Mouse (Mus musculus) ES-Bruce4 (cell line): ENCODE results near the gene Tex44. TPM values are rescaled to one million over a fixed set of nuclear protein-coding genes. Genes with fewer than 3 reads are reported as not detected.
A peak's percentile ranks its signal among the peaks of the same experiment; 100 is the strongest.

Source experiments
- H3K27ac ChIP-seq: 2 replicates; pipeline ENCODE4 v1.5.1; 2012; ENCODE audit warnings: low read length, inconsistent platforms; ENCODE audit not compliant: insufficient read depth
- H3K27me3 ChIP-seq: 2 replicates; pipeline ENCODE4 v1.6.1; 2012; ENCODE audit warnings: mild to moderate bottlenecking, low read length, inconsistent platforms; ENCODE audit not compliant: control insufficient read depth, poor library complexity, insufficient read depth, severe bottlenecking
- H3K36me3 ChIP-seq: 2 replicates; pipeline ENCODE4 v1.6.1; 2012; ENCODE audit warnings: inconsistent platforms, mild to moderate bottlenecking, low read length, moderate library complexity; ENCODE audit not compliant: control insufficient read depth, poor library complexity, insufficient read depth, severe bottlenecking
- H3K4me1 ChIP-seq: one replicate; pipeline ENCODE4 v1.8.1; 2011; ENCODE audit warnings: low read length; ENCODE audit not compliant: control insufficient read depth, insufficient read depth
- H3K4me3 ChIP-seq: 2 replicates; pipeline ENCODE4 v1.5.1; 2011; ENCODE audit warnings: low read depth, mild to moderate bottlenecking, low read length
- H3K9ac ChIP-seq: 2 replicates; pipeline ENCODE4 v1.6.1; 2012; ENCODE audit warnings: low read depth, mild to moderate bottlenecking, inconsistent platforms; ENCODE audit not compliant: poor library complexity, severe bottlenecking
- H3K9me3 ChIP-seq: replicated peaks from 2 replicates; pipeline ENCODE4 v1.6.1; 2012; ENCODE audit warnings: mild to moderate bottlenecking, low read length, inconsistent platforms; ENCODE audit not compliant: control insufficient read depth, poor library complexity, insufficient read depth, severe bottlenecking
- CTCF ChIP-seq: IDR thresholded peaks from one replicate; pipeline ENCODE4 v1.8.1; 2011; ENCODE audit warnings: low read depth, low read length
- EP300 ChIP-seq: IDR thresholded peaks from 2 replicates; pipeline ENCODE4 v1.6.1; 2011; ENCODE audit warnings: low read depth, low read length; ENCODE audit not compliant: insufficient read depth
- POLR2A ChIP-seq: IDR thresholded peaks from one replicate; pipeline ENCODE4 v1.8.1; 2011; ENCODE audit warnings: low read length; ENCODE audit not compliant: insufficient read depth
- polyA plus RNA-seq: library from polyadenylated mRNA; stranded (reverse); fragments of >200 nt; gene quantifications from 2 replicates; pipeline ENCODE4 v1.2.4, GENCODE M21; 2011; ENCODE audit warnings: low read depth; ENCODE audit not compliant: missing spikeins, insufficient read depth, insufficient read length

Tex44 gene
- polyA plus RNA-seq, 1 experiment: not detected

- Histone ChIP-seq H3K27ac (no peak overlapping the region), H3K9me3 (no peaks in the 10 kb centered on the region), H3K4me3 (no peak overlapping the region), H3K4me1 (peaks cover 7% of the 10 kb centered on the region), H3K27me3 (no peaks in the 10 kb centered on the region), H3K9ac (peak overlapping the region; percentile 20; the same call in 1 of the 2 replicates), H3K36me3 (no peaks in the 10 kb centered on the region)
- TF ChIP-seq EP300: 0 out of 2 replicates have a peak, but pooled peaks have one; percentile 10
- TF ChIP-seq POLR2A: no peak
These were observed 1.1 kb upstream of the Tex44 start for GRCm38 (mm10) chr1:86424835-86425547.

DNA sequence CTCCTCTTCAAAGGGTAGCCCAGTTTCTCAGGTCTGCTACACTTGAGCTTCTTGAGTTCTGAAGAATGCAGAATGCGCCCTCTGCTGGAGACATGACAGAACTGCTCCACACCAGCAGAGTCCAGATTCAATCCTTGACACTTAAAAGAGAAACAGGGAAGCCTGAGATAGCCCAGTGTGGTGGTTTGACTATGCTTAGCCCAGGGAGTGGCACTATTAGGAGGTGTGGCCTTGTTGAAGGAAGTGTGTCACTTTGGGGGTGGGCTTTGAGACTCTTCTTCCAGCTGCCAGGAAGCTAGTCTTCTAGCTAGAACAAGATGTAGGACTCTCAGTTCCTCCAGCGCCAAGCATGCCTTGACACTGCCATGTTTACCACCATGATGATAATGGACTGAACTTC lies 3.9 kb downstream of the Tex44 start:
- no peak overlapping the region for H3K4me3 ChIP-seq
- H3K9me3 ChIP-seq: no peaks in the 10 kb centered on the region
- TF ChIP-seq EP300: no peak
- no peak for TF ChIP-seq POLR2A
- TF ChIP-seq CTCF: peak; percentile 66
- H3K36me3 ChIP-seq: no peaks in the 10 kb centered on the region
- H3K9ac ChIP-seq: no peak overlapping the region
- H3K27me3 ChIP-seq: no peaks in the 10 kb centered on the region
- peaks cover 2% of the 10 kb centered on the region for H3K4me1 ChIP-seq
- no peak overlapping the region for H3K27ac ChIP-seq

DNA sequence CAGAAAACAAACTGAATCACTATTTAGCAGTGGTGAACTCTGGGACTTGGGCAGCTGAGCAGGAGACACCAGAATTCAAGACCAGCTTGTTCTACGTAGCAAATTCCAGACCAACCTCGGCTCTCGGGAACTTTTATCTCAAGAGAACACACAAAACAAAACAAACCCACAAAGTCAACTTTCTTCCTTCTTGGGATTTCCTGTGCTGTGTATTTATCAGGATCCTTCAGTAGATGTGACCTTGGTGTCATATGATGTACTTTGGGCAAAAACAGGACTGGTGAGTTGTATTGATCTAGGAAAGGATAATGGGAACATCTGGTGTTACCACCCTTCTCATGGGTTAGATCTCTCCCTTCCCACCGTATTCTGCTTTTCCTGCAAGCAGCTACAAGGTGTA lies 6.6 kb downstream of the Tex44 start:
- Histone ChIP-seq H3K9ac (no peak overlapping the region), H3K36me3 (no peaks in the 10 kb centered on the region), H3K4me1 (peaks cover 9% of the 10 kb centered on the region), H3K9me3 (no peaks in the 10 kb centered on the region), H3K27me3 (no peaks in the 10 kb centered on the region), H3K4me3 (no peak overlapping the region), H3K27ac (no peak overlapping the region)
- no peak for TF ChIP-seq EP300
- TF ChIP-seq POLR2A: no peak

GRCm38 (mm10) chr1:86433359-86433758 lies 7.2 kb downstream of the Tex44 start:
- H3K27ac ChIP-seq: no peak overlapping the region
- H3K9ac ChIP-seq: no peak overlapping the region
- TF ChIP-seq EP300 (no peak), CTCF (no peak), POLR2A (no peak)
- no peaks in the 10 kb centered on the region for H3K9me3 ChIP-seq
- peaks cover 12% of the 10 kb centered on the region for H3K4me1 ChIP-seq
- no peaks in the 10 kb centered on the region for H3K27me3 ChIP-seq
- no peaks in the 10 kb centered on the region for H3K36me3 ChIP-seq
- H3K4me3 ChIP-seq: no peak overlapping the region

DNA sequence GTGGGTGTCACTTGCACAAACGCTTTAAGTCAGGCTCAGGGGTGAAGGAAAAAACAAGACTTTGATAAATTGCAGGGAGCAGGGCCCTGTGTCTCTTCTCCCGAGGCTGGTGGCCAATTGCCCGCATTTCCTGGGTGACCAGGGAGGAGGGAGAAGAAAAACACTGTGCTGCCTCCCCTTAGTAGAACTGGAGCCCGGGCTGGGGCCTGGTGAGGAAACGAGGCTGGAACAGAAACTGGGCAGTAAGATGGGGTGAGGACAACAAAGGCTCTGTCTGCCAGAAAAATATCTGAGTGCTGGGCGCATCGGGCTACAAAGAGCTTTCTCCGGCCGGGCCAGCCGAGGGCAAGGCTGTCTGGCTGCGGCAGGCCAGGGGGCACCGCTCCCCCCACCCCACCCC lies 7.9 kb downstream of the Tex44 start:
- no peaks in the 10 kb centered on the region for H3K27me3 ChIP-seq
- H3K4me1 ChIP-seq: peaks cover 12% of the 10 kb centered on the region
- no peaks in the 10 kb centered on the region for H3K36me3 ChIP-seq
- H3K9ac ChIP-seq: peak overlapping the region; percentile 66
- TF ChIP-seq EP300: no peak
- TF ChIP-seq CTCF: no peak
- no peak for TF ChIP-seq POLR2A
- H3K27ac ChIP-seq: no peak overlapping the region
- peak overlapping the region; percentile 44 for H3K4me3 ChIP-seq
- H3K9me3 ChIP-seq: no peaks in the 10 kb centered on the region

- H3K9me3 ChIP-seq: no peaks in the 10 kb centered on the region
- H3K36me3 ChIP-seq: no peaks in the 10 kb centered on the region
- peak overlapping the region; percentile 32 for H3K4me3 ChIP-seq
- H3K4me1 ChIP-seq: peaks cover 12% of the 10 kb centered on the region
- peak overlapping the region; percentile 66 for H3K9ac ChIP-seq
- TF ChIP-seq POLR2A: no peak
- 0 out of 2 replicates have a peak, but pooled peaks have one; percentile 30 for TF ChIP-seq EP300
- H3K27me3 ChIP-seq: no peaks in the 10 kb centered on the region
- no peak overlapping the region for H3K27ac ChIP-seq
These were observed 8.5 kb downstream of the Tex44 start for GRCm38 (mm10) chr1:86434439-86435201.
